Mouse (Mus musculus) stomach, embryonic 14.5 days (tissue): ENCODE measurements around the gene Tmeff2. TPM values are rescaled to one million over a fixed set of nuclear protein-coding genes. Genes with fewer than 3 reads are reported as not detected.
A peak's percentile ranks its signal among the peaks of the same experiment; 100 is the strongest.
"Not testable (repeated sequence)": the region's sequence is repeated elsewhere in the genome, so short reads cannot be mapped to it uniquely, and the experiment has no call there.

Experiments used
- ATAC-seq: fragments of 200-750 bp; cut with Nextera tagmentation; 2 replicates; pipeline ENCODE4 v1.8.0; 2017; ENCODE audit warnings: low read depth, moderate TSS enrichment; ENCODE audit not compliant: insufficient number of reproducible peaks, insufficient read depth, low FRiP score
- H3K27ac ChIP-seq: fragments of 300-500 bp; sonication (generic); 2 replicates; pipeline ENCODE4 v1.5.1; 2014; ENCODE audit warnings: mild to moderate bottlenecking, low read length, moderate library complexity, mixed read lengths
- H3K27me3 ChIP-seq: fragments of 300-500 bp; sonication (generic); 2 replicates; pipeline ENCODE4 v1.6.1; 2014; ENCODE audit warnings: low read length, control low read depth, mixed read lengths; ENCODE audit not compliant: control insufficient read depth, insufficient read depth
- H3K36me3 ChIP-seq: fragments of 300-500 bp; sonication (generic); 2 replicates; pipeline ENCODE4 v1.6.1; 2014; ENCODE audit warnings: mild to moderate bottlenecking, control low read depth, low read length, moderate library complexity, mixed read lengths; ENCODE audit not compliant: control insufficient read depth, insufficient read depth
- H3K4me1 ChIP-seq: fragments of 300-500 bp; sonication (generic); 2 replicates; pipeline ENCODE4 v1.6.1; 2014; ENCODE audit warnings: low read length, control low read depth, mixed read lengths; ENCODE audit not compliant: control insufficient read depth, insufficient read depth
- H3K4me2 ChIP-seq: fragments of 300-500 bp; sonication (generic); replicated peaks from 2 replicates; pipeline ENCODE4 v1.6.1; 2014; ENCODE audit warnings: low read depth, low read length, control low read depth
- H3K4me3 ChIP-seq: fragments of 300-500 bp; sonication (generic); 2 replicates; pipeline ENCODE4 v1.5.1; 2014; ENCODE audit warnings: low read depth, low read length, control low read depth
- H3K9ac ChIP-seq: fragments of 300-500 bp; sonication (generic); replicated peaks from 2 replicates; pipeline ENCODE4 v1.6.1; 2014; ENCODE audit warnings: low read depth, mild to moderate bottlenecking, control low read depth, low read length, moderate library complexity, mixed read lengths
- H3K9me3 ChIP-seq: fragments of 300-500 bp; sonication (generic); 2 replicates; pipeline ENCODE4 v1.6.1; 2016; ENCODE audit warnings: low read depth, low read length, control low read depth; ENCODE audit not compliant: control insufficient read depth
- WGBS: fragments of 180-500 bp; shearing (Covaris S2); extraction: QIAGEN DNeasy Blood & Tissue Kit; methylation state at CpG from one replicate; pipeline ENCODE4 v1.1.7; 2014; 5-methylcytosine and 5-hydroxymethylcytosine counted together
- polyA plus RNA-seq: library from polyadenylated mRNA; unstranded; fragments of >200 nt; fragmentation: Nextera tagmentation; extraction: Ambion mirVana; gene quantifications from 2 replicates; pipeline ENCODE4 v1.2.1, GENCODE M21; 2014

The Tmeff2 gene
- 11.7 and 12.3 TPM in 2 replicates for polyA plus RNA-seq

DNA sequence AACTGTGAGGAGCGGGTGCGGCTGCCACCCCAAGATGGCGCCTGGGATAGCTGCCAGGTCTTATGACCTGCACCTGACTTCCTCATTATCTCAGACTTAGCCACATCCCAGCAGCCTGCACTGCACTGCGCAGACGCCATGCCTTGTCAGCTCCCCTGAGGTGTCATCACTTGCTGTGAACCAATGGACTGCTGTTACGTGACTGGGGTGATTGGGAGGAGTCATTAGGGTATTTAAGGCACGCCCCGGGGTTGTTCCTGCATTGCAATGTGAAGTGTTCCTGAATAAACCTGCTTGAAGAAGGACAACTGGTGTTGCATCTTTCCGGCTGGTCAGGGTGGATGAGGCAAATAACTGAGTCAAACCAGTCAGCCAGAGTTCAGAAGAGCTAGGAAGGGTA, at the start of gene Tmeff2:
Gene Tmeff2, plus strand, starts transcription at position 262 of the 400 bp plus-strand sequence.
- H3K9me3 ChIP-seq, H3K4me2 ChIP-seq, H3K27me3 ChIP-seq, H3K4me1 ChIP-seq, H3K36me3 ChIP-seq, H3K9ac ChIP-seq, H3K4me3 ChIP-seq, ATAC-seq, H3K27ac ChIP-seq: not testable (repeated sequence)
- 91% methylated on average over 9 of the region's 9 CpGs for WGBS

DNA sequence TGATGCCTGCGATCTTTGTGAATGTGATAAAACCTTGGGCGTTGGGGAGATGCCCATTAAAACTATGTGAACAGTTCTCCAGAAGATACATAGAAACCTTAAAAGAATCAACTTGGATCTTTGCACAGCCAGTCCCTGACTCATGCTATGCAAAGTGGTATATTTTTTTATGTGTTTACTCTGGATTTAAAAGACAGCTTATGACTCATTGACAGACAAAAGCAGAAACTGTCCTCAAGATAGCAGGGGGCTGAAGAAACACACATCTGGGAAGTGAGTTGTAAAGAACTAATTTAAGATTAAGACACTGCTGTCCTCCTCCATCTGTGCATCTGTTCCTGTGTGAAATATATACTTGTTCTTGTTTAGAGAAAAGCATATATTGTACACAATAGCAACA, 38.9 kb upstream of the Tmeff2 start:
- 76% methylated on average over 2 of the region's 2 CpGs for WGBS

DNA sequence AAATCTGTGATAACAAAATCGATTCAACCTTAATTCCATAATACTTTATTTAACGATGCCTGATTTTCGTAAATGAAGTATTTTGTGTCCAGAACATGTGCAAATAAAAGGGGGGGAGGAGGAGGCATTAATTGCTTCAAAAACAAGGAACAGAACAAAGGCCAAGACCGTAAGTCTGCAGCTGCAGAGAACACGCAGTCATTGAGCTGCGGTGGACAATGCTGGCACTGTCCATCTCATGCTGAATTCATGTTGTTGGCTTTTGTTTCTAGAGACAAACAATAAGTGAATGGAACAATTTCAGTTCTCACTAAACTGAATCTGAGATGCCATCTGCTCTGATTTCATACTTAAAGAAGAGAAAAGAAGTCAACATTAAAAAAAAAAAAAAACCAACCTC, 2.8 kb upstream of the Tmeff2 start:
- no peaks in the 10 kb centered on the region for H3K9me3 ChIP-seq
- 83% methylated on average over 6 of the region's 6 CpGs for WGBS
- no peak for ATAC-seq
- no peaks in the 10 kb centered on the region for H3K4me1 ChIP-seq
- no peak overlapping the region for H3K4me3 ChIP-seq
- no peaks in the 10 kb centered on the region for H3K36me3 ChIP-seq
- H3K27me3 ChIP-seq: no peaks in the 10 kb centered on the region
- H3K4me2 ChIP-seq: no peak overlapping the region
- H3K27ac ChIP-seq: no peak overlapping the region
- no peak overlapping the region for H3K9ac ChIP-seq

More for the DNA sequence above, 38.9 kb upstream of the Tmeff2 start:
- no peak overlapping the region for H3K4me2 ChIP-seq
- no peak overlapping the region for H3K27ac ChIP-seq
- no peak overlapping the region for H3K4me3 ChIP-seq
- no peaks in the 10 kb centered on the region for H3K36me3 ChIP-seq
- no peak overlapping the region for H3K9ac ChIP-seq
- H3K9me3 ChIP-seq: no peaks in the 10 kb centered on the region
- ATAC-seq: no peak
- no peaks in the 10 kb centered on the region for H3K4me1 ChIP-seq
- no peaks in the 10 kb centered on the region for H3K27me3 ChIP-seq

DNA sequence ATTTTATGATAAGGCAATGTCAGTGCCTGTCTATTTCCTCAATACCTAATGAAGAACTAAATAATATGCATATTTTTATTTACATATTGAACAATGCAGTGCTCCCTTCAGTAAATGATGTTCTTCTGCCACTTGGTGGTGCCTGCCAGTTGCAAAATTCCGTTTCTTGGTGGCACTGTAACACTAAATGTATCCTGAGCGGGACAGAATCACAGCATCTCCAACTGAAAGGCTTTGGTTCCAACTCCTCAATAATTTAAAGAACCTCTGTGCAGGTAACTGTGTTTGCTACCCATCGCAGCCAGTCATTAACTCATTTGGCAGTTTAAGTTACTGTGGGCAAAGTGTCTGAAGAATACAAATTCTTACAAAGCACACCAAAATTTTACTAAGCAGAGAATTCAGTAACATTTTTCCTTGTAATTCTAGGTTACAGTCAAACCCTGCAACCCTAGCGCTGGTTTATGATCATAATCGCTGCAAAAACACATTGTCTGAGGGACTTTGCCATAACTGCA, 24.4 kb downstream of the Tmeff2 start:
- WGBS: 49% methylated on average over 5 of the region's 5 CpGs
- Histone ChIP-seq H3K9me3 (no peaks in the 10 kb centered on the region), H3K9ac (no peak overlapping the region), H3K4me1 (0 out of 2 replicates have a peak, but pooled peaks cover 3% of the 10 kb centered on the region), H3K36me3 (no peaks in the 10 kb centered on the region), H3K4me2 (no peak overlapping the region), H3K27ac (no peak overlapping the region), H3K4me3 (no peak overlapping the region), H3K27me3 (peaks cover 13% of the 10 kb centered on the region; the same call in 1 of the 2 replicates)
- no peak for ATAC-seq

DNA sequence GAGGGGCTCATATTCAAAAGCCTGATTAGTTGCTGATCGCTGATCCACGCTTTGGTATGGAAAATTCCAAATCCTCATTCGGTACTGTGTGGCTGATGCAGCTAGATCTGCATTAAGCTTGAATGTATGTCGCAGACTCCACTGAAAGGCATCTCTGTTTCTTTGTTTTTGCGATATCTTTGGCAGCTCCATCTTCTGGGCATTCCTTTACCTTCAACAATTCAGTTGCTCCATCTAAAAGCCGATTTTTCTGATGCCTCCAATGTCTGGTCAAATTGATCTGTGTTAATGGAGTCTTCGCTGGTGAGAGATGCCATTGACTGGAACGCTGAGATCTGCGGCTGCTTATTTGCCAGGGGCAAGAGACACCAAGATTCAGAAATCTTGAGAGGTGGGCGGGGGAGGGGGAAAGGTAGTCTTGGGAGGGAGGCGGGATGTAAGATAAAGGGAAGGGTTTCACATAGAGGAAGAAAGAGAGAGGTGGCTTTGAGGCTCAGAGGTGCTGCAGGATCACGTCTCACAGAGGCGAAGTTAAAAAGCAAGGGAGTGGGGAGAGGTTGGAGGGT, 25.0 kb downstream of the Tmeff2 start:
- H3K4me1 ChIP-seq: 0 out of 2 replicates have a peak, but pooled peaks cover 3% of the 10 kb centered on the region
- no peak overlapping the region; the same call in 1 of the 2 replicates for H3K4me3 ChIP-seq
- peaks cover 13% of the 10 kb centered on the region; the same call in 1 of the 2 replicates for H3K27me3 ChIP-seq

DNA sequence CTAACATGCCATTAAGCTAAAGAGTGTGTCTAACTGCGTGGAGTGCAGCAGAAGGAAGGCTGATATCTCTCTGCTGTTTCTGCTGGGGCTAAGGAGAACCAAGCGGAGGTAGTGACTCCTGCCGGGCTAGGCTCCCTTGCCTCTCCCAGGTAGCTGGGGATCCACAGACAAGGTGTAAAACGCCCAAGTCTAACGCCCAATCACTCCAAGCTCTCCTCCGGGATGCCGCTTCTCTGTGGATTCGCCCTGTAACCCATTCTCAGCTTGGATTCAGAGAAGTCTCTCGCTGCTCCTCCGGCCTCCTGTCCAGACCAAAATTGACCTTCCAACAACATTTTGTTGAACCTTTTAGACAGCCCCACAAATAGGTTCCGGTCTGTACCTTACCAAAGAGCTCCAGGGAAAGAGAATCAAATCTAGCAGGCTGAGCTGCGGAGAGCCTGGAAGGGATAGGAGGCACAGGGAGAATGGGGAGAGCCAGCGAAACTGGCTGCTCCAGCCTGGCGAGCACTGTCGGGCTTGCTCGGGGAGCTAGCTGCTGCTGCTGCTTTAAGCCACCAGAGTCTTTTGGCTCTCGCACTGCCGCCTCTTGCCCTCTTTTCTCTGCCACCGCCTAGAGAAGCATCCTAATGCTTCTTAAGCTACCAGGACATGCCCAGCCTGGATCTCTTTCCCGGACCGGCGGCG, 26.1 kb downstream of the Tmeff2 start:
- H3K9me3 ChIP-seq: no peaks in the 10 kb centered on the region
- peaks cover 13% of the 10 kb centered on the region; the same call in 1 of the 2 replicates for H3K27me3 ChIP-seq
- H3K4me3 ChIP-seq: peak overlapping the region; percentile 63
- H3K4me1 ChIP-seq: 0 out of 2 replicates have a peak, but pooled peaks cover 3% of the 10 kb centered on the region
- no peaks in the 10 kb centered on the region for H3K36me3 ChIP-seq
- peak overlapping the region; percentile 99 for H3K4me2 ChIP-seq
- H3K9ac ChIP-seq: no peak overlapping the region
- 0 out of 2 replicates have a peak overlapping the region, but pooled peaks have one; percentile 16 for H3K27ac ChIP-seq
- WGBS: 2% methylated on average over 23 of the region's 23 CpGs
- 0 out of 2 replicates have a peak, but pooled peaks have one; percentile 42 for ATAC-seq

More for the DNA sequence above, 25.0 kb downstream of the Tmeff2 start:
- ATAC-seq: no peak
- no peak overlapping the region for H3K4me2 ChIP-seq
- no peaks in the 10 kb centered on the region for H3K9me3 ChIP-seq
- H3K9ac ChIP-seq: no peak overlapping the region
- H3K36me3 ChIP-seq: no peaks in the 10 kb centered on the region
- no peak overlapping the region for H3K27ac ChIP-seq
- WGBS: 9% methylated on average over 13 of the region's 13 CpGs

DNA sequence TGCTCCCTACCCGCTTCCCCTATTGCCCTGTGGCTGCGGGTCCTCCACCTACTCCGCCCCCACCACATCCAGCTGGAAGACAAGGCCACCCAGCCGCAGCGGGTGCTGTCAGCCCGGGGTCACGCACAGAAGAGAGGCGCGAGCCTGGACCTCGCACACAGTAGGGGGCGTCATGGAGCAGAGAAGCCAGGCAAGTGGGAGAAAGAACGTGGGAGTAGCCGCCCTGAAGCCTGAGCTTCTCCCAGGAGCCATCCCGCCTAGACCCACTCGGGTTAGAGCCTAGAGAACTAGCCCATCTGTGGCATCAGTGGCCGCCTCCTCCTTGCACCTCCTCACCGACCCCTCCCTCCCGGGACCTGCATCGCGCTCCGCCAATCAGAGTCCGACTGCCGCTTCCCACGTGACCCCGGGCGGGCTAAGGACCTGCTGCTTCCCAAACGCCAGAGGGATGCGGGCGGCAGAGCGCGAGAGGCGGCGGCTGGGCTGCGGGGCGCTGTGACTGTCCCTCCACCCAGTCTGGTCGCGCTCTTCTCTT, 26.7 kb downstream of the Tmeff2 start:
- Histone ChIP-seq H3K9me3 (no peaks in the 10 kb centered on the region), H3K4me3 (peak overlapping the region; percentile 63), H3K36me3 (no peaks in the 10 kb centered on the region), H3K9ac (no peak overlapping the region; the same call in 1 of the 2 replicates), H3K4me2 (peak overlapping the region; percentile 99), H3K27me3 (peaks cover 13% of the 10 kb centered on the region; the same call in 1 of the 2 replicates), H3K4me1 (0 out of 2 replicates have a peak, but pooled peaks cover 3% of the 10 kb centered on the region), H3K27ac (0 out of 2 replicates have a peak overlapping the region, but pooled peaks have one; percentile 16)
- WGBS: under 1% methylated on average over 37 of the region's 37 CpGs
- peak; percentile 96 for ATAC-seq

DNA sequence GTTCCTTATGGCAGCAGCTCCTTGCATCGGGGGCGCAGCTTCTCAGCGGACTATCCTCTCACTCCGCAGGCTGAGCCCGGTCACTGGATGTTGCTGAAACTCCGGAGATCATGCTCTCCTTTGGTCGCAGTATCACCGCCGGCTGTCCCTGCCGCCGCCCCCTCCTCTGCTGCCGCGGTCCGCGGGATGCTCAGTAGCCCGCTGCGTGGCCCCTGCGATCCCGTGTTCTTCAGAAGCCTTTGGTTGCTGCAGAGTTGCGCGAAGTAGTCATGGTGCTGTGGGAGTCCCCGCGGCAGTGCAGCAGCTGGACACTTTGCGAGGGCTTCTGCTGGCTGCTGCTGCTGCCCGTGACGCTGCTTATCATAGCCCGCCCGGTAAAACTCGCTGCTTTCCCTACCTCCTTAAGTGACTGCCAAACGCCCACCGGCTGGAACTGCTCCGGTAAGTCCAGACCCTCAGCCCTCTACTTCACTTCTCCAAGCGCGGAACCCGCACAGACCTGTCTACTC, 27.3 kb downstream of the Tmeff2 start:
- Histone ChIP-seq H3K9ac (no peak overlapping the region; the same call in 1 of the 2 replicates), H3K4me1 (0 out of 2 replicates have a peak, but pooled peaks cover 3% of the 10 kb centered on the region), H3K27me3 (peaks cover 13% of the 10 kb centered on the region; the same call in 1 of the 2 replicates), H3K4me3 (peak overlapping the region; percentile 63), H3K9me3 (no peaks in the 10 kb centered on the region), H3K4me2 (peak overlapping the region; percentile 99), H3K36me3 (no peaks in the 10 kb centered on the region), H3K27ac (no peak overlapping the region)
- peak; percentile 47; the same call in 1 of the 2 replicates for ATAC-seq
- under 1% methylated on average over 35 of the region's 35 CpGs for WGBS
